Mouse (Mus musculus): ENCODE measurements at regions not wholly inside any gene's neighbourhood (a gene's known extent, or its start where the extent isn't known, plus 50 kb on each side); places are given as distances from the start of the nearest gene placed in this dataset.

GRCm38 (mm10) chr17:50376708-50377107, 83.3 kb upstream of the Dazl start:
- Histone ChIP-seq H3K4me1 (replicated peaks; ENCODE audit: control insufficient read depth in 2 of 2, insufficient read depth in 2 of 2, low read length in 1 of 2) (peaks cover 0 to 2% of the 10 kb centered on the region in 2 experiments; a peak in 1 of 4 replicates), H3K4me3 (ENCODE audit: insufficient read depth in 1 of 2, low read depth in 2 of 2, low read length in 2 of 2) (no peak overlapping the region), H3K9me3 (ENCODE audit: control insufficient read depth, low read length) (no peaks in the 10 kb centered on the region), H3K4me2 (ENCODE audit: low read depth) (no peak overlapping the region), H3K27ac (no peak overlapping the region), H3K9ac (replicated peaks) (no peak overlapping the region), H3K36me3 (replicated peaks; ENCODE audit: control insufficient read depth, insufficient read depth, low read depth) (no peaks in the 10 kb centered on the region), H3K27me3 (ENCODE audit: control insufficient read depth, insufficient read depth, low read length) (no peaks in the 10 kb centered on the region)
- no peak for DNase-seq (ENCODE audit: low read depth in 3 of 3, low spot score in 3 of 3)
- whole genome bisulfite sequencing (ENCODE audit: insufficient replicate concordance) = 62% methylated on average over 8 of the region's 8 CpGs
- TF ChIP-seq CTCF (IDR thresholded peaks at IDR 0.05; ENCODE audit: low read depth) (no peak), EP300 (IDR thresholded peaks at IDR 0.05; ENCODE audit: low read depth) (no peak)
- no peak for ATAC-seq (ENCODE audit: insufficient read depth)

GRCm38 (mm10) chr17:50378141-50378727, 84.8 kb upstream of the Dazl start:
- Histone ChIP-seq H3K9me3 (ENCODE audit: control insufficient read depth, low read length) (no peaks in the 10 kb centered on the region), H3K27me3 (ENCODE audit: control insufficient read depth, insufficient read depth, low read length) (no peaks in the 10 kb centered on the region), H3K4me2 (ENCODE audit: low read depth) (no peak overlapping the region), H3K4me3 (ENCODE audit: insufficient read depth in 1 of 2, low read depth in 2 of 2, low read length in 2 of 2) (no peak overlapping the region), H3K4me1 (replicated peaks; ENCODE audit: control insufficient read depth in 2 of 2, insufficient read depth in 2 of 2, low read length in 1 of 2) (peaks cover 0 to 2% of the 10 kb centered on the region in 2 experiments; a peak in 1 of 4 replicates), H3K27ac (no peak overlapping the region), H3K36me3 (replicated peaks; ENCODE audit: control insufficient read depth, insufficient read depth, low read depth) (no peaks in the 10 kb centered on the region), H3K9ac (replicated peaks) (no peak overlapping the region)
- TF ChIP-seq CTCF (IDR thresholded peaks at IDR 0.05; ENCODE audit: low read depth) = no peak
- WGBS (ENCODE audit: insufficient replicate concordance) = 71% methylated on average over 3 of the region's 3 CpGs
- ATAC-seq (ENCODE audit: insufficient read depth) (no peak), DNase-seq (ENCODE audit: low read depth in 3 of 3, low spot score in 3 of 3) (no peak)

- no peaks in the 10 kb centered on the region for H3K27me3 ChIP-seq (ENCODE audit: control insufficient read depth, insufficient read depth, low read length)
- peaks cover 0 to 8% of the 10 kb centered on the region in 2 experiments; a peak in 1 of 4 replicates for H3K4me1 ChIP-seq (replicated peaks; ENCODE audit: control insufficient read depth in 2 of 2, insufficient read depth in 2 of 2, low read length in 1 of 2)
- no peaks in the 10 kb centered on the region for H3K36me3 ChIP-seq (replicated peaks; ENCODE audit: control insufficient read depth, insufficient read depth, low read depth)
- H3K27ac ChIP-seq = no peak overlapping the region
- no peak overlapping the region for H3K9ac ChIP-seq (replicated peaks)
- no peak overlapping the region for H3K4me2 ChIP-seq (ENCODE audit: low read depth)
- ATAC-seq (ENCODE audit: insufficient read depth) (peak; percentile 26; the same call in 1 of the 2 replicates), DNase-seq (ENCODE audit: low read depth in 3 of 3, low spot score in 3 of 3) (no peak)
- H3K4me3 ChIP-seq (ENCODE audit: insufficient read depth in 1 of 2, low read depth in 2 of 2, low read length in 2 of 2) = no peak overlapping the region
- no peak for TF ChIP-seq CTCF (IDR thresholded peaks at IDR 0.05; ENCODE audit: low read depth)
- no peak for TF ChIP-seq EP300 (IDR thresholded peaks at IDR 0.05; ENCODE audit: low read depth)
- no peaks in the 10 kb centered on the region for H3K9me3 ChIP-seq (ENCODE audit: control insufficient read depth, low read length)
- 55% methylated on average over 12 of the region's 12 CpGs for WGBS (ENCODE audit: insufficient replicate concordance)
Measured at GRCm38 (mm10) chr17:50388715-50389710, 95.6 kb upstream of the Dazl start.

GRCm38 (mm10) chr17:50390151-50390550, 96.7 kb upstream of the Dazl start:
- ATAC-seq (ENCODE audit: insufficient read depth) (no peak), DNase-seq (ENCODE audit: low read depth in 3 of 3, low spot score in 3 of 3) (no peak)
- 46% methylated on average over 1 of the region's 1 CpGs for WGBS (ENCODE audit: insufficient replicate concordance)
- no peak overlapping the region for H3K27ac ChIP-seq
- no peak overlapping the region for H3K9ac ChIP-seq (replicated peaks)
- no peaks in the 10 kb centered on the region for H3K9me3 ChIP-seq (ENCODE audit: control insufficient read depth, low read length)
- TF ChIP-seq CTCF (IDR thresholded peaks at IDR 0.05; ENCODE audit: low read depth) (no peak), EP300 (IDR thresholded peaks at IDR 0.05; ENCODE audit: low read depth) (no peak)
- no peaks in the 10 kb centered on the region for H3K27me3 ChIP-seq (ENCODE audit: control insufficient read depth, insufficient read depth, low read length)
- H3K4me1 ChIP-seq (replicated peaks; ENCODE audit: control insufficient read depth in 2 of 2, insufficient read depth in 2 of 2, low read length in 1 of 2) = peaks cover 0 to 8% of the 10 kb centered on the region in 2 experiments; a peak in 1 of 4 replicates
- H3K4me2 ChIP-seq (ENCODE audit: low read depth) = no peak overlapping the region
- H3K4me3 ChIP-seq (ENCODE audit: insufficient read depth in 1 of 2, low read depth in 2 of 2, low read length in 2 of 2) = no peak overlapping the region
- no peaks in the 10 kb centered on the region for H3K36me3 ChIP-seq (replicated peaks; ENCODE audit: control insufficient read depth, insufficient read depth, low read depth)

GRCm38 (mm10) chr17:50391207-50391606, 97.8 kb upstream of the Dazl start:
- no peaks in the 10 kb centered on the region for H3K9me3 ChIP-seq (ENCODE audit: control insufficient read depth, low read length)
- ATAC-seq (ENCODE audit: insufficient read depth) (no peak), DNase-seq (ENCODE audit: low read depth in 3 of 3, low spot score in 3 of 3) (no peak)
- H3K27me3 ChIP-seq (ENCODE audit: control insufficient read depth, insufficient read depth, low read length) = no peaks in the 10 kb centered on the region
- H3K4me1 ChIP-seq (replicated peaks; ENCODE audit: control insufficient read depth in 2 of 2, insufficient read depth in 2 of 2, low read length in 1 of 2) = peaks cover 0 to 8% of the 10 kb centered on the region in 2 experiments; a peak in 1 of 4 replicates
- H3K27ac ChIP-seq = no peak overlapping the region
- H3K36me3 ChIP-seq (replicated peaks; ENCODE audit: control insufficient read depth, insufficient read depth, low read depth) = no peaks in the 10 kb centered on the region
- WGBS (ENCODE audit: insufficient replicate concordance) = 63% methylated on average over 4 of the region's 4 CpGs
- no peak overlapping the region for H3K4me3 ChIP-seq (ENCODE audit: insufficient read depth in 1 of 2, low read depth in 2 of 2, low read length in 2 of 2)
- no peak overlapping the region for H3K9ac ChIP-seq (replicated peaks)
- no peak overlapping the region for H3K4me2 ChIP-seq (ENCODE audit: low read depth)
- no peak for TF ChIP-seq CTCF (IDR thresholded peaks at IDR 0.05; ENCODE audit: low read depth)
- TF ChIP-seq EP300 (IDR thresholded peaks at IDR 0.05; ENCODE audit: low read depth) = no peak
